Mouse (Mus musculus) frontal cortex, adult (tissue): ENCODE measurements at regions not wholly inside any gene's neighbourhood (a gene's known extent, or its start where the extent isn't known, plus 50 kb on each side); places are given as distances from the start of the nearest gene placed in this dataset.

ENCODE experiments used
- ATAC-seq: cut with Nextera tagmentation; 2 replicates; pipeline ENCODE4 v1.9.2; 2017; ENCODE audit warnings: mild to moderate bottlenecking, moderate library complexity, mixed read lengths; ENCODE audit not compliant: low TSS enrichment

- ATAC-seq: no peak
These were observed 82.1 kb upstream of the Zfp64 start for GRCm38 (mm10) chr2:169037519-169037918.

GRCm38 (mm10) chr2:169035315-169035714, 79.9 kb upstream of the Zfp64 start:
- no peak for ATAC-seq

GRCm38 (mm10) chr2:169033997-169034396, 78.6 kb upstream of the Zfp64 start:
- ATAC-seq: no peak

- ATAC-seq: no peak
These were observed 77.8 kb upstream of the Zfp64 start for GRCm38 (mm10) chr2:169033181-169033580.

- ATAC-seq: no peak
These were observed 73.2 kb upstream of the Zfp64 start for GRCm38 (mm10) chr2:169028531-169029114.

- ATAC-seq: no peak
These were observed 63.6 kb upstream of the Zfp64 start for GRCm38 (mm10) chr2:169019037-169019436.

GRCm38 (mm10) chr2:169010271-169010670, 54.9 kb upstream of the Zfp64 start:
- no peak for ATAC-seq

- ATAC-seq: no peak
These were observed 53.4 kb upstream of the Zfp64 start for GRCm38 (mm10) chr2:169008756-169009155.

- ATAC-seq: no peak
These were observed 52.9 kb upstream of the Zfp64 start for GRCm38 (mm10) chr2:169008333-169008732.

GRCm38 (mm10) chr2:169006549-169006948, 51.2 kb upstream of the Zfp64 start:
- no peak for ATAC-seq

GRCm38 (mm10) chr2:169005810-169006209, 50.4 kb upstream of the Zfp64 start:
- no peak for ATAC-seq
